Mouse (Mus musculus): ENCODE measurements around the gene Bnipl. TPM values are rescaled to one million over a fixed set of nuclear protein-coding genes. Genes with fewer than 3 reads are reported as not detected.

The Bnipl gene
- total RNA-seq, 2 experiments from 2014 or later = not detected

GRCm38 (mm10) chr3:95280747-95281146 lies 29.8 kb upstream of the Bnipl start:
- no peak for DNase-seq (ENCODE audit: low spot score)

GRCm38 (mm10) chr3:95277149-95277551 lies 26.2 kb upstream of the Bnipl start:
- DNase-seq (ENCODE audit: low spot score) = peak; percentile 79

- DNase-seq (ENCODE audit: low spot score) = no peak
Measured at GRCm38 (mm10) chr3:95276428-95276934, 25.5 kb upstream of the Bnipl start.

- DNase-seq (ENCODE audit: low spot score) = peak; percentile 65
Measured at GRCm38 (mm10) chr3:95275161-95275560, 24.2 kb upstream of the Bnipl start.

- DNase-seq (ENCODE audit: low spot score) = no peak
Measured at GRCm38 (mm10) chr3:95274453-95274852, 23.5 kb upstream of the Bnipl start.

GRCm38 (mm10) chr3:95273471-95273870 lies 22.5 kb upstream of the Bnipl start:
- DNase-seq (ENCODE audit: low spot score) = no peak

GRCm38 (mm10) chr3:95270766-95271364 lies 19.9 kb upstream of the Bnipl start:
- DNase-seq (ENCODE audit: low spot score) = no peak

GRCm38 (mm10) chr3:95269789-95270188 lies 18.8 kb upstream of the Bnipl start:
- DNase-seq (ENCODE audit: low spot score) = no peak

- no peak for DNase-seq (ENCODE audit: low spot score)
Measured at GRCm38 (mm10) chr3:95267855-95268254, 16.9 kb upstream of the Bnipl start.

- peak; percentile 57 for DNase-seq (ENCODE audit: low spot score)
Measured at GRCm38 (mm10) chr3:95266052-95266451, 15.1 kb upstream of the Bnipl start.

- no peak for DNase-seq (ENCODE audit: low spot score)
Measured at GRCm38 (mm10) chr3:95264724-95265123, 13.7 kb upstream of the Bnipl start.

- DNase-seq (ENCODE audit: low spot score) = peak; percentile 89
Measured at GRCm38 (mm10) chr3:95263089-95263739, 12.2 kb upstream of the Bnipl start.

GRCm38 (mm10) chr3:95261975-95262374 lies 11.0 kb upstream of the Bnipl start:
- DNase-seq (ENCODE audit: low spot score) = no peak

- DNase-seq (ENCODE audit: low spot score) = no peak
Measured at GRCm38 (mm10) chr3:95256931-95257330, 5.9 kb upstream of the Bnipl start.

- no peak for DNase-seq (ENCODE audit: low spot score)
Measured at GRCm38 (mm10) chr3:95250361-95250760, 632 bp downstream of the Bnipl start.

GRCm38 (mm10) chr3:95247660-95248336 lies 3.2 kb downstream of the Bnipl start:
- DNase-seq (ENCODE audit: low spot score) = no peak

- DNase-seq (ENCODE audit: low spot score) = no peak
Measured at GRCm38 (mm10) chr3:95246465-95247231, 4.3 kb downstream of the Bnipl start.

- no peak for DNase-seq (ENCODE audit: low spot score)
Measured at GRCm38 (mm10) chr3:95243086-95243485, 7.9 kb downstream of the Bnipl start.

GRCm38 (mm10) chr3:95241498-95241897 lies 9.5 kb downstream of the Bnipl start, which contains the start of gene Gm128:
Gm128 (minus strand) TSS chr3:95241598.
- no peak for DNase-seq (ENCODE audit: low spot score)

- no peak for DNase-seq (ENCODE audit: low spot score)
Measured at GRCm38 (mm10) chr3:95240900-95241299, 10.1 kb downstream of the Bnipl start.

GRCm38 (mm10) chr3:95239971-95240370 lies 11.0 kb downstream of the Bnipl start:
- DNase-seq (ENCODE audit: low spot score) = no peak

- DNase-seq (ENCODE audit: low spot score) = no peak
Measured at GRCm38 (mm10) chr3:95239022-95239421, 12.0 kb downstream of the Bnipl start.

Measured in gastrocnemius, adult 18-20 months (tissue).